Mouse (Mus musculus): Measurements from ENCODE around the gene Igsf21. TPM values are rescaled to one million over a fixed set of nuclear protein-coding genes. Genes with fewer than 3 reads are reported as not detected.

Igsf21 gene
- polyA plus RNA-seq, 1 experiment from 2014 or later: 1.5 TPM

DNA sequence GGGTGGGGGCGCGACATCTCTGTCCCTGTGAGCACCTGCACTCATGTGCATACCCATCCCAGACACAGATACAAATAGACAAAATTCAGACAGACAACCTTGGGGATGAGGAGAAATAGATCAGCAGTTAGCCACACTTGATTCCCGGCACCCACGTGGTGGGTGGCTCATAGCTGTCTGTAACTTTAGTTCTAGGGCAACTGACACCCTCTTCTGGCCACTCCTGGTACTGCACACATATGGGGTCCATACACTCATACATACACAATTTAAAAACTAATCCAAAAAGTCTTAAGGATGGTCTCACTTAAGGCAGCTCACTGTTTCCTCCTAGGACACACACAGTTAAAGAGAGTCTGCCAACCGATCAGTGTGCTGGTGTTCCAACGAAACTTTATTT, 178.1 kb downstream of the Igsf21 start:
- Histone ChIP-seq H3K4me3 (ENCODE audit: low read length) (no peak overlapping the region), H3K9ac (ENCODE audit: low read depth, low read length) (no peak overlapping the region), H3K36me3 (ENCODE audit: control insufficient read depth, insufficient read depth, low read length) (no peaks in the 10 kb centered on the region), H3K9me3 (ENCODE audit: control insufficient read depth, low read length) (no peaks in the 10 kb centered on the region), H3K27me3 (replicated peaks; ENCODE audit: control insufficient read depth, insufficient read depth, low read length) (no peaks in the 10 kb centered on the region; the same call in 1 of the 2 replicates), H3K27ac (ENCODE audit: low read length) (no peak overlapping the region), H3K4me2 (ENCODE audit: low read depth, low read length) (no peak overlapping the region), H3K4me1 (ENCODE audit: control insufficient read depth, insufficient read depth, low read length) (peaks cover 6% of the 10 kb centered on the region)
- ATAC-seq: no peak
- 95% methylated on average over 6 of the region's 6 CpGs for WGBS

DNA sequence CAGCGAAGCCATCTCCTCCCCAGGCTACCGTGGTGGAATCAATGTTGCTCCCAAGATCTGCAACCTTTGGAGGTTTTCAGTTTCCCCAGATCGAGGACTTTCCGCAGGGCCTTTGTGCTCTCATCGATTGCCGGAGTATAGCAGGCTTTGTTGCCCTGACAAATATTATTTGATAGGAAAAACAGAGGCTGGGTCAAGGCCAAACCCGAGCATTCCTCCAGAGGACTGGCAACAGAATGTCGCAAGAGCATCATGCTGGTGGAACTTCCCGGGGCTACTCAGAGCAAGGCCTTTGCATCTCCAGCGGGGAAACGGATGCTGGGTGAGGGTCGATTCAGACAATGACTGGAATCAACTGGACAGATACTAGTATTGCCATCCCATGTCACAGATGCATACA, 180.6 kb downstream of the Igsf21 start:
- Histone ChIP-seq H3K9ac (ENCODE audit: low read depth, low read length) (no peak overlapping the region), H3K4me2 (ENCODE audit: low read depth, low read length) (no peak overlapping the region), H3K4me3 (ENCODE audit: low read length) (no peak overlapping the region), H3K4me1 (ENCODE audit: control insufficient read depth, insufficient read depth, low read length) (peaks cover 6% of the 10 kb centered on the region), H3K9me3 (ENCODE audit: control insufficient read depth, low read length) (no peaks in the 10 kb centered on the region), H3K27me3 (replicated peaks; ENCODE audit: control insufficient read depth, insufficient read depth, low read length) (no peaks in the 10 kb centered on the region), H3K36me3 (ENCODE audit: control insufficient read depth, insufficient read depth, low read length) (no peaks in the 10 kb centered on the region), H3K27ac (ENCODE audit: low read length) (no peak overlapping the region)
- WGBS: 83% methylated on average over 12 of the region's 12 CpGs
- no peak for ATAC-seq

DNA sequence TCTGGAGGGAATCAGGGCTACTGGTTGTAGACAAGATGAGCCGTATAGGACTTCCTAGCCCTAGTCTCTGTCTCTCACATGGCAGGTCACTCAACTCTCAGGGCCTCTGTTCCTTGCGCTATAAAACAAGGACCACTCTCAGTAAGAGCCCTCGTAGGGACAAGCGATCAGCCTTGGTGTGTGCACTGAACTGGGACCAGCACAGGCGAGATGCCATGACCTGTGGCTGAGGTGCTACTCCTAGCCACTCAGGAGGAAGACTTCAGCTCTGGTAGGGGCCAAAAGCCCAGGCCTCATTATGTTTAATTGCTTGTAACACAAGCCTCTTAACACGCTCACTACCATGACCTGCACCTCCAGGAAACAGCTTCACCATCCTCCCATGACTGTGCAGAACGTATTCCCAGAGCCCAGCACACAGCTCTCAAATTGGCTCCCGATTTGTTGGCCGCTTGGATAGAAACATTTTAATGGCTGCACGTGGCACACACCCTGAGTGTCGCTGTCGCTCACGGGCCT, 183.4 kb downstream of the Igsf21 start:
- 82% methylated on average over 13 of the region's 13 CpGs for WGBS
- no peak overlapping the region for H3K27ac ChIP-seq (ENCODE audit: low read length)
- ATAC-seq: no peak
- H3K4me2 ChIP-seq (ENCODE audit: low read depth, low read length): no peak overlapping the region
- no peak overlapping the region for H3K9ac ChIP-seq (ENCODE audit: low read depth, low read length)
- no peaks in the 10 kb centered on the region for H3K4me1 ChIP-seq (ENCODE audit: control insufficient read depth, insufficient read depth, low read length)
- no peak overlapping the region for H3K4me3 ChIP-seq (ENCODE audit: low read length)
- no peaks in the 10 kb centered on the region for H3K27me3 ChIP-seq (replicated peaks; ENCODE audit: control insufficient read depth, insufficient read depth, low read length)
- no peaks in the 10 kb centered on the region for H3K9me3 ChIP-seq (ENCODE audit: control insufficient read depth, low read length)
- H3K36me3 ChIP-seq (ENCODE audit: control insufficient read depth, insufficient read depth, low read length): no peaks in the 10 kb centered on the region

DNA sequence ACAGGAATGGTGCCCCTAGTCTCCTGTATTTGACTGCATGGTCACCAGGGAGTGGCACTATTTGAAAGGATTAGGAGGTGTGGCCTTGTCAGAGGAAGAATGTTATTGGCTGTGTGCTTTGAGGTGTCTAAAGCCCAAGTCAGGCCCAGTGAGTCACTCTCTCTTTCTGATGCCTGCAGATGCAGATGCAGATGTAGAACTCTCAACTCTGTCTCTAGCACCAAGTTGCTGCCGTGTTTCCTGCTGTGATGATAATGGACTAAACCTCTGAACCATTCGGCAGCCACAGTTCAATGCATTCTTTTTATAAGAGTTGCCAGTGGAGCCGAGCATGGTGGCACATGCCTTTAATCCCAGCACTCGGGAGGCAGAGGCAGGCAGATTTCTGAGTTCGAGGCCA, 186.3 kb downstream of the Igsf21 start:
- 82% methylated on average over 5 of the region's 5 CpGs for WGBS
- no peak overlapping the region for H3K27ac ChIP-seq (ENCODE audit: low read length)
- H3K4me3 ChIP-seq (ENCODE audit: low read length): no peak overlapping the region
- no peaks in the 10 kb centered on the region for H3K4me1 ChIP-seq (ENCODE audit: control insufficient read depth, insufficient read depth, low read length)
- no peaks in the 10 kb centered on the region for H3K27me3 ChIP-seq (replicated peaks; ENCODE audit: control insufficient read depth, insufficient read depth, low read length)
- no peaks in the 10 kb centered on the region for H3K9me3 ChIP-seq (ENCODE audit: control insufficient read depth, low read length)
- H3K9ac ChIP-seq (ENCODE audit: low read depth, low read length): no peak overlapping the region
- no peak overlapping the region for H3K4me2 ChIP-seq (ENCODE audit: low read depth, low read length)
- H3K36me3 ChIP-seq (ENCODE audit: control insufficient read depth, insufficient read depth, low read length): no peaks in the 10 kb centered on the region
- ATAC-seq: no peak

DNA sequence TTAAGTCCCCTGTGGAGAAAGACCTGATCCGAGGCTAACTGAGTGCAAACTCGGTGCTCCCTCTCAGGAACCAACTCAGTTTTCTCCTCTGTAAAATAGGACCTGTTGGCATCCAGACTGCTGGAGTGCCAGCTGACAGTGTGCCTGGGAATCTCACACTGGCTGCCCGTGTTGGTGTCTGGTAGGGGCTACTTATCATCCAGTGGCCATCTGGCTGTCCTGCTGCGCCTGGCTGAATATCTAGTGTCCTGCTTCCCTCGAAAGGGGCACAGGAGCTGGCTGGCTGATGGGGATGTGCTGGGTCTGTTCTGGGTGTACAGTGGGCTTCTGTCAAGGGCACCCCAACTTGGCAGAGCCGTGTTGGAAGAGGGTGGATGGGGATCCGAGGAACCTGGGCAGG, 193.5 kb downstream of the Igsf21 start:
- H3K9ac ChIP-seq (ENCODE audit: low read depth, low read length): no peak overlapping the region
- WGBS: 77% methylated on average over 7 of the region's 7 CpGs
- ATAC-seq: no peak
- H3K4me1 ChIP-seq (ENCODE audit: control insufficient read depth, insufficient read depth, low read length): no peaks in the 10 kb centered on the region
- no peaks in the 10 kb centered on the region for H3K9me3 ChIP-seq (ENCODE audit: control insufficient read depth, low read length)
- H3K4me2 ChIP-seq (ENCODE audit: low read depth, low read length): no peak overlapping the region
- H3K36me3 ChIP-seq (ENCODE audit: control insufficient read depth, insufficient read depth, low read length): no peaks in the 10 kb centered on the region
- no peaks in the 10 kb centered on the region for H3K27me3 ChIP-seq (replicated peaks; ENCODE audit: control insufficient read depth, insufficient read depth, low read length)
- H3K27ac ChIP-seq (ENCODE audit: low read length): no peak overlapping the region
- no peak overlapping the region for H3K4me3 ChIP-seq (ENCODE audit: low read length)

DNA sequence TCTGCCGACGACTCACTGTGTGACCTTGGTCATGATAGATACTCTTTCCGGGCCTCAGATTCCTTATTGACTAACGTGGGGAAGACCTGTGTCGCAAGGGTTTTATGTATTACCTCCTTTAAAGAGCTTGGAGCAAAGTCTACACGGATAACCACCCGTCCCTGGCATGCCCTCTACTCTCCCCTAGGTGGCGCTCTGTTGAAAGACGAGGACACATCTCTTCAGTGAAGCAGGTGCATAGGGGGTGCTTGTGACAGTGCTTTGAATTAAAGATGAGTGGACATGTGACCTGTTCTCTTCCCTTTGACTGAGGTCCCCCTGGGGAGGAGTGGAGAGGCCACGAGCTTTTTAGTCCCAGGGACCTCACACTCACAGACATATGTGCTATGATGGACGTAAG, 194.0 kb downstream of the Igsf21 start:
- Histone ChIP-seq H3K4me2 (ENCODE audit: low read depth, low read length) (no peak overlapping the region), H3K36me3 (ENCODE audit: control insufficient read depth, insufficient read depth, low read length) (no peaks in the 10 kb centered on the region), H3K9me3 (ENCODE audit: control insufficient read depth, low read length) (no peaks in the 10 kb centered on the region), H3K4me1 (ENCODE audit: control insufficient read depth, insufficient read depth, low read length) (no peaks in the 10 kb centered on the region), H3K4me3 (ENCODE audit: low read length) (no peak overlapping the region), H3K9ac (ENCODE audit: low read depth, low read length) (no peak overlapping the region), H3K27ac (ENCODE audit: low read length) (no peak overlapping the region), H3K27me3 (replicated peaks; ENCODE audit: control insufficient read depth, insufficient read depth, low read length) (no peaks in the 10 kb centered on the region)
- ATAC-seq: no peak
- 57% methylated on average over 11 of the region's 11 CpGs for WGBS

DNA sequence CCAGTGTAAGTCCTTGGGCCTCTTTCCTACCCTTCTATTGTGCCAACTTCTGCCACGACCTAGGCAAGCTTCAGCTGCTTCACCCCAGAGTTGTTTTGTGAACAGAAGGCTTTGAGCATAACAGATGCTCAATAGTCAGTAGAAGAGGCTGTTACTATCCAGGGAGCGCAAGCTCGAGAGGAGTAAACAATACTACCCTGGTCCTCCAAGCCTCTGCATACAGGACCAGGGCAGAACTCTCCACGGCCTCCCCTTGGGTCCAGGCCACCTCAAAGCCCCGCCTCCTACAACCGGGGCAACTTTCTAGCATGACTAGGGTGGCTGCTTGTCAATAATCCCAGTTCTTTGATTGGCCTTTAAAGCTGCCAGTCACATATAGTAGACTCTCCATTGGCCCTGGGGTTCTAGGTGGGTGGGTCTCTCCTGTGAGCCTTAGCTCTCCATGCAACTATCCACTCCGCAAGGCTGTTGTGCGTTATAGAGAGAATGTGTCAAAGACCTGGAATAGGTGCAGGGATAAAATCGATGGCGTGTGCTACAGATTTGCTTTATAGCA, 198.7 kb downstream of the Igsf21 start:
- no peaks in the 10 kb centered on the region for H3K36me3 ChIP-seq (ENCODE audit: control insufficient read depth, insufficient read depth, low read length)
- H3K27ac ChIP-seq (ENCODE audit: low read length): no peak overlapping the region
- H3K9me3 ChIP-seq (ENCODE audit: control insufficient read depth, low read length): no peaks in the 10 kb centered on the region
- H3K4me2 ChIP-seq (ENCODE audit: low read depth, low read length): no peak overlapping the region
- no peak overlapping the region for H3K9ac ChIP-seq (ENCODE audit: low read depth, low read length)
- H3K27me3 ChIP-seq (replicated peaks; ENCODE audit: control insufficient read depth, insufficient read depth, low read length): no peaks in the 10 kb centered on the region
- peaks cover 2% of the 10 kb centered on the region; the same call in 1 of the 2 replicates for H3K4me1 ChIP-seq (ENCODE audit: control insufficient read depth, insufficient read depth, low read length)
- 68% methylated on average over 10 of the region's 10 CpGs for WGBS
- H3K4me3 ChIP-seq (ENCODE audit: low read length): no peak overlapping the region
- no peak for ATAC-seq

DNA sequence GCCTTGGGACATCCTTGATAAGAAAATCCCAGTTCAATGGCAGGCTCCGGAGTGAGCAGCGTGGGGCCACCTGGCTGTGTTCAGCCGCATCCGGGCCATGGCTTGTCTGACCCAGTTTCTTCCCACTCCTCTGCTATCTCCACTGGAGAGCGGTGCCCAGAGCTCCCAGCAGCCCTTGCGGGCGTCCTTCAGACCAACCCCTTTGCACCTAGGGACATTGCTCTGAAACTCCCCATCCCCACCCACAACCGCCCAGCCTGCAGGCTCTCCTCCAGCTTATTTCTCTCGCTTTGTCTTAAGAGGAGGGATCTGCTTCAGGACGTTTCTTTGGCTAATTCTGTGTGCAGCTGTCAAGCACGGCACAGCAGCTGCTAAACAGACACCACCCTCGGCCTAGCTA, 202.6 kb downstream of the Igsf21 start:
- Histone ChIP-seq H3K27me3 (replicated peaks; ENCODE audit: control insufficient read depth, insufficient read depth, low read length) (peaks cover 10% of the 10 kb centered on the region), H3K4me2 (ENCODE audit: low read depth, low read length) (no peak overlapping the region), H3K9ac (ENCODE audit: low read depth, low read length) (no peak overlapping the region), H3K9me3 (ENCODE audit: control insufficient read depth, low read length) (peaks cover 8% of the 10 kb centered on the region), H3K4me1 (ENCODE audit: control insufficient read depth, insufficient read depth, low read length) (peaks cover 2% of the 10 kb centered on the region; the same call in 1 of the 2 replicates), H3K27ac (ENCODE audit: low read length) (no peak overlapping the region), H3K4me3 (ENCODE audit: low read length) (no peak overlapping the region), H3K36me3 (ENCODE audit: control insufficient read depth, insufficient read depth, low read length) (no peaks in the 10 kb centered on the region)
- ATAC-seq: no peak
- WGBS: 37% methylated on average over 12 of the region's 12 CpGs

DNA sequence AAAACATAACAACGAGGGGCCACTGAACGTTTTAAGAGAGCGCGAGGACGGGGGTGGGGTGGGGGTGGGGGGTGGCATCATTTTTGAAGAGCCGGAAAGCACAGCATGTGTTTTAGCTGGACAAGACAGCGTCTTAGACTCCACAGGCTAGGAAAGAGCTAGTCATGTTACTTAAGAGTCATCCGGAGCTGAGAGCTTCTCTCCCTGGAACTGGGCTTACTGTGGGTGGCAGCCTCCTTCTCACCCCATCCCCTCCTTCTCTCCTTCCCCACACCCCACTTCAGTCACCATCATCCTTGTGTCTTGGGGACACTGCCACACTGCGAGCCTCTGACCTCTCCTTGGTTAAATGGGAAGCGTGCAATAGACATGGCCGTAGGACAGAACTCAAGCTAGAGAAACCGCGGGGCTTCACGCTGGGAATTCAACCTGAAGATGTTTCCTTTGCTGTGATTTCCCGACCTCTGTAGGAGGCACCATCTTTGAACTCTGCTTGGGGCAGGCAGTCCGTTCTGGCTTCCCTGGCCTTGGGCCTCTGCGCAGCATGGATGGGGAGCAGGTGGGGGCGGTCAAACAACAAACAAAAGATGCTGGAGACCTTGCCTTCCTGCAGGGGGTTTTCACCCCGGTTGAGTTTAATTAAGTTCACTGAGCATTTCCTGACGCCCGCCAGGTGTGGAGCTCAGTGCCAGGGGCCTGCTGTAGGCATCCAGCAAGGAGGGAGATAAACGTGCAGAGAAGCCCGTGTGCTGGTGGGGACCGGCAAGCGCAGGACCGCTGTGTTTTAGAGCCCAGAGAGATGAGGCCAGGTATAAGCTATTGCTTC, 207.8 kb downstream of the Igsf21 start:
- Histone ChIP-seq H3K4me3 (ENCODE audit: low read length) (no peak overlapping the region), H3K27ac (ENCODE audit: low read length) (no peak overlapping the region), H3K9me3 (ENCODE audit: control insufficient read depth, low read length) (peaks cover 8% of the 10 kb centered on the region), H3K9ac (ENCODE audit: low read depth, low read length) (no peak overlapping the region), H3K4me2 (ENCODE audit: low read depth, low read length) (no peak overlapping the region), H3K36me3 (ENCODE audit: control insufficient read depth, insufficient read depth, low read length) (no peaks in the 10 kb centered on the region), H3K27me3 (replicated peaks; ENCODE audit: control insufficient read depth, insufficient read depth, low read length) (peaks cover 24% of the 10 kb centered on the region), H3K4me1 (ENCODE audit: control insufficient read depth, insufficient read depth, low read length) (peaks cover 2% of the 10 kb centered on the region; the same call in 1 of the 2 replicates)
- WGBS: 8% methylated on average over 26 of the region's 26 CpGs
- ATAC-seq: no peak
